Mouse (Mus musculus) liver, embryonic 14.5 days (tissue): Measurements from ENCODE around the gene Rasa2. TPM values are rescaled to one million over a fixed set of nuclear protein-coding genes. Genes with fewer than 3 reads are reported as not detected.

Source experiments
- ATAC-seq: fragments of 200-750 bp; cut with Nextera tagmentation; 2 replicates; pipeline ENCODE4 v1.8.0; 2017; ENCODE audit warnings: moderate number of reproducible peaks, mild to moderate bottlenecking, moderate library complexity; ENCODE audit not compliant: insufficient read depth
- DNase-seq, 3 experiments: peaks; one replicate each; pipeline ENCODE4 v3.0.0-alpha.2; 2012 to 2013; ENCODE audit warnings: low read depth in 3 of 3, low spot score in 3 of 3
- H3K27ac ChIP-seq: fragments of 300-500 bp; sonication (generic); 2 replicates; pipeline ENCODE4 v1.5.1; 2014; ENCODE audit warnings: moderate library complexity, mild to moderate bottlenecking, control low read depth, inconsistent platforms
- H3K27me3 ChIP-seq: fragments of 300-500 bp; sonication (generic); 2 replicates; pipeline ENCODE4 v1.6.1; 2014; ENCODE audit warnings: mild to moderate bottlenecking, low read length, moderate library complexity; ENCODE audit not compliant: control insufficient read depth, insufficient read depth
- H3K36me3 ChIP-seq: fragments of 300-500 bp; sonication (generic); replicated peaks from 2 replicates; pipeline ENCODE4 v1.6.1; 2014; ENCODE audit warnings: low read depth; ENCODE audit not compliant: control insufficient read depth, insufficient read depth
- H3K4me1 ChIP-seq, 2 experiments: fragments of 200-500 bp in 1 of 2; fragments of 300-500 bp in 1 of 2; sonication (generic) in 1 of 2; replicated peaks; 2 replicates each; pipeline ENCODE4 v1.6.1; 2012 to 2014; ENCODE audit warnings: antibody characterized with exemption in 1 of 2, inconsistent platforms in 1 of 2, low read length in 1 of 2; ENCODE audit not compliant: control insufficient read depth in 2 of 2, insufficient read depth in 2 of 2
- H3K4me2 ChIP-seq: fragments of 300-500 bp; sonication (generic); 2 replicates; pipeline ENCODE4 v1.6.1; 2014; ENCODE audit warnings: low read depth, mild to moderate bottlenecking, control low read depth, moderate library complexity
- H3K4me3 ChIP-seq, 2 experiments: fragments of 200-500 bp in 1 of 2; fragments of 300-500 bp in 1 of 2; sonication (generic) in 1 of 2; 2 replicates each; pipeline ENCODE4 v1.5.1; 2012 to 2014; ENCODE audit warnings: low read depth in 2 of 2, low read length in 2 of 2, mild to moderate bottlenecking in 2 of 2, control low read depth in 1 of 2, inconsistent platforms in 1 of 2, moderate library complexity in 1 of 2; ENCODE audit not compliant: insufficient read depth in 1 of 2
- H3K9ac ChIP-seq: fragments of 300-500 bp; sonication (generic); replicated peaks from 2 replicates; pipeline ENCODE4 v1.6.1; 2014; ENCODE audit warnings: mild to moderate bottlenecking, control low read depth, moderate library complexity
- H3K9me3 ChIP-seq: fragments of 300-500 bp; sonication (generic); 2 replicates; pipeline ENCODE4 v1.6.1; 2016; ENCODE audit warnings: low read length, mixed read lengths; ENCODE audit not compliant: control insufficient read depth
- CTCF ChIP-seq: IDR thresholded peaks from 2 replicates; pipeline ENCODE4 v1.5.1; 2016; ENCODE audit warnings: antibody characterized with exemption, low read depth, control low read depth
- EP300 ChIP-seq: IDR thresholded peaks from 2 replicates; pipeline ENCODE4 v1.6.1; 2016; ENCODE audit warnings: antibody characterized with exemption, low read depth
- WGBS: fragments of 180-500 bp; shearing (Covaris S2); extraction: QIAGEN DNeasy Blood & Tissue Kit; methylation state at CpG from one replicate; pipeline ENCODE4 v1.1.7; 2014; ENCODE audit not compliant: insufficient replicate concordance; 5-methylcytosine and 5-hydroxymethylcytosine counted together
- polyA plus RNA-seq, 2 experiments: library from polyadenylated mRNA; depleted of rRNA in 1 of 2; stranded (reverse) in 1 of 2; unstranded in 1 of 2; fragments of >200 nt; fragmentation: Nextera tagmentation in 1 of 2; extraction: Ambion mirVana in 1 of 2; gene quantifications; 2 replicates each; pipeline versions ENCODE4 v1.2.1 to v1.2.3; 2012 to 2014

Gene Rasa2
- polyA plus RNA-seq, 2 experiments = 0.84 to 2.3 TPM

DNA sequence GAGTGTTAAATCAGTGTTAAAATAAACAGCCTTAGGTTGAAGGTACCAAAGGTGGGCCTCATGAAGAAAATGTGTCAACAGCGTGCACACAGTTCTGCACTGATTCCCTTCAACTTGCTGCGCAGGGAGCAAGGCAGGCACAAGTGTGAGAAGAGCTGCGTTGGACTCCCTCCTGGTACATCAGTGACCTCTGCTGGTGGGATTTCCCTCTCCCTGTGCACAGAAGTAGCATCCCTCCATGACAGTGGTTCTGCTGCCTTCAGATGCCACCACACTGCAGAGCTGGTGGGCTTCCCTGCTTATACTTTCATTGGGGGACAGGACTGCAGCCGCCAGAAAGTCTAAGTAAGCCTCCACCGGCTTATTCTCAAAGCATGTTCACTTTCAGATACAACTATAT is 37.2 kb upstream of the Rasa2 start:
- 45% methylated on average over 5 of the region's 5 CpGs for WGBS
- H3K9me3 ChIP-seq = no peaks in the 10 kb centered on the region
- DNase-seq (no peak), ATAC-seq (no peak)
- H3K36me3 ChIP-seq = no peaks in the 10 kb centered on the region
- no peaks in the 10 kb centered on the region for H3K27me3 ChIP-seq
- peaks cover 0 to 3% of the 10 kb centered on the region in 2 experiments; a peak in 2 of 4 replicates for H3K4me1 ChIP-seq
- TF ChIP-seq EP300 (no peak), CTCF (peak; percentile 68)
- H3K27ac ChIP-seq = no peak overlapping the region
- H3K4me3 ChIP-seq = no peak overlapping the region
- no peak overlapping the region for H3K4me2 ChIP-seq
- no peak overlapping the region for H3K9ac ChIP-seq

DNA sequence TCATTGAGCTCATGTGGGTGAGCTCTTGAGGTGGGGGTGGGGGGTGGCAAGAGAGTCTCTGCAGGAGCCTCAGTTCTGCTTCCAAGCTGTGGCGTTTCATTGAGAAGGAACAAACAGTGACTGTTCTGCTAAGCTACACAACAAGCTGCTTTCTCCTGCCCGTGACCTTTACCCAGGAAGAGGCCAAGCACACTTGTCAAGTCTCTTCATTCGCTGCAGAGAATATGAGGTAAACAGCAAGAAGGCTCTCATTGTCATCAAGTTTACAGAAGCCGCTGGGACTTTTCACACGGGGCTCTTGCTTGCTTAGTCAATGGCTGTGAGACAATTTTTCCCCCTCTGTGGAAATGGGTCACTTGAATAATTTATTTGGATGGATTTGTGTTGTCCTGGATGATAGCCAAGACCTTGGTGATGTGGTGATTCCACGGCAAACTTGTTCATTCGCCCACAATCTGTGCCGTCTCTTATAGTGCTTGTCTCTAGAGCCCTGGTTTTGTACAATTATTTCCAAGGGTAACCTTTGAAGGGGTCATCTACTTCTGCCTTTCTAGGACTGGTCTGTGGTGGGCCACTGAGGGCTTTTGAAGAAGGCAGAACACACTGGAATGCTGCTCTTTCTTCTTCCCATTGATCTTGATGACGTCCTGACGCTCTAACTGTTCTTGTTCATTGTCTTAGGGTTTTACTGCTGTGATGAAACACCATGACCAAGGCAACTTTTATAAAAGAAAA is 29.3 kb upstream of the Rasa2 start:
- no peaks in the 10 kb centered on the region for H3K36me3 ChIP-seq
- no peak for ATAC-seq
- no peak overlapping the region for H3K4me2 ChIP-seq
- no peaks in the 10 kb centered on the region for H3K9me3 ChIP-seq
- no peaks in the 10 kb centered on the region for H3K27me3 ChIP-seq
- H3K27ac ChIP-seq = no peak overlapping the region
- H3K4me1 ChIP-seq = no peaks in the 10 kb centered on the region
- no peak overlapping the region for H3K4me3 ChIP-seq
- 66% methylated on average over 10 of the region's 10 CpGs for WGBS
- TF ChIP-seq EP300 (no peak), CTCF (no peak)
- no peak for DNase-seq
- H3K9ac ChIP-seq = no peak overlapping the region

DNA sequence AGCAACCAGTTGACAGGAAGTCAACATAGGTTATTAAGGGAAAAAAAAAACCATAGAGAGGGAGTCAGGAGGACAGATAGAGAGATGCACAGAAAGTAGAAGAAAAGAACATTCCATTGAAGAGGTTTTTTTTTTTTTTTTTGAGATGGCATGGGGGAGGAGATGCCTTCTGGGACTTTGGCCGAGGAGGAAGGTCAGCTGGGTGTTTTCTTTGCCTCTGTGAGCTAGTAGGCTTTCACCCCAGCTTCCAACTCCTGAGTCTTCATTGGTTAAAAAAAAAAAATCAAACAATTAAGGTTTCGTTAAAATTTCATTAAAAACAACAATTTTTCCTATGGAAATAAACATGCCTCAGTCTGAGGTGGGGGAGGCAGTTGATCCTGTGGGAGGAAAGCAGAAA is 28.4 kb upstream of the Rasa2 start:
- no peak overlapping the region for H3K4me2 ChIP-seq
- no peak overlapping the region for H3K4me3 ChIP-seq
- no peak for ATAC-seq
- no peaks in the 10 kb centered on the region for H3K27me3 ChIP-seq
- TF ChIP-seq CTCF = no peak
- no peak for TF ChIP-seq EP300
- no peak for DNase-seq
- H3K9ac ChIP-seq = no peak overlapping the region
- H3K9me3 ChIP-seq = no peaks in the 10 kb centered on the region
- no peak overlapping the region for H3K27ac ChIP-seq
- H3K36me3 ChIP-seq = no peaks in the 10 kb centered on the region
- 56% methylated on average over 2 of the region's 2 CpGs for WGBS
- no peaks in the 10 kb centered on the region for H3K4me1 ChIP-seq

DNA sequence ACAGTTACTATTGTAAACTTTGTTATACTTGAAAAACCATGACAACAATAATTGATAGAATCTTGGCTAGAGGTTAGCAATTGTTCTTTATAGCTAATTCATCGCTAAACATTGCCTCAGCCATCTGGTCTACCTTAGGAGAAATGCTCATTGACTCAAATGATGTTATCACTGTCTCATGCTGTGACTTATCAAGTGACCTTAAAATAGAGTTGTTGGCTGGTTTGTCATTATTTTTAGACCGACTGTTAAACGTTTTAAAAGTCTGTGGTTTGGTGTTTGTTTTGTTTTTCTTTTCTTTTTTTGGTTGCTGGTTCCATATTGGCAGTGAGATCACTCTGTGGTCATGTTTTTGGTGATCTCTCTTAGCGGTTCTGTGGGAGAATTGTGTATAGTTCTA is 22.1 kb upstream of the Rasa2 start:
- Histone ChIP-seq H3K4me3 (no peak overlapping the region), H3K36me3 (no peaks in the 10 kb centered on the region), H3K9me3 (no peaks in the 10 kb centered on the region), H3K4me1 (no peaks in the 10 kb centered on the region), H3K9ac (no peak overlapping the region), H3K4me2 (no peak overlapping the region), H3K27me3 (no peaks in the 10 kb centered on the region), H3K27ac (no peak overlapping the region)
- DNase-seq (no peak), ATAC-seq (no peak)
- WGBS = 28% methylated on average over 4 of the region's 4 CpGs
- TF ChIP-seq EP300 (no peak), CTCF (no peak)

DNA sequence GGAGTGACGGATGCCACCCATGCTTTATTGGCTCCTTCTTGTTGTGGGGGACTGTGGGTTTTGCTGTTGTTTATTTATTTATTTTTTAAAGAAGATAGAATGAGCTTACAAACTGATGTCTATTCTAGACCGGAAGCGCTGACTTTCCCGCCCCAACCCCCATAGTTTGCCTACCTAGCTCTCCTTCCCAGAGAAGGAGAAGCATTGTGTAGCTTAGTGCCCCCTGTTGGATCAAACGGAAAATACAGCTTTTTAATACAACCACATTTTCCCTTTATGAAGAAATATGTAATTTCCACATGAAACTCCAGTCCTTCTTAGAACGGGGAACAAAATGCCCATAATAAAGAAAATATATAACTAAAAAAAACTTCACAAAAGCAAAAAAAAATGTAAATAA is 21.3 kb upstream of the Rasa2 start:
- Histone ChIP-seq H3K4me2 (no peak overlapping the region), H3K9ac (no peak overlapping the region), H3K4me1 (no peaks in the 10 kb centered on the region), H3K27me3 (no peaks in the 10 kb centered on the region), H3K36me3 (no peaks in the 10 kb centered on the region), H3K4me3 (no peak overlapping the region), H3K9me3 (no peaks in the 10 kb centered on the region), H3K27ac (no peak overlapping the region)
- ATAC-seq (no peak), DNase-seq (no peak)
- peak; percentile 51 for TF ChIP-seq CTCF
- no peak for TF ChIP-seq EP300
- WGBS = 30% methylated on average over 6 of the region's 6 CpGs
